Mouse (Mus musculus) macrophage (primary cell): ENCODE data around the gene 1110051M20Rik. TPM values are rescaled to one million over a fixed set of nuclear protein-coding genes. Genes with fewer than 3 reads are reported as not detected.

Source experiments
- H3K27ac ChIP-seq: fragments of 350-480 bp; formaldehyde crosslinking; 2 replicates; pipeline ENCODE4 v1.9.0; 2021
- H3K36me3 ChIP-seq: fragments of 350-480 bp; formaldehyde crosslinking; 2 replicates; pipeline ENCODE4 v1.9.0; 2021; ENCODE audit errors: inconsistent target
- H3K4me3 ChIP-seq: fragments of 350-480 bp; formaldehyde crosslinking; 2 replicates; pipeline ENCODE4 v1.9.0; 2021; ENCODE audit errors: inconsistent target
- H3K79me2 ChIP-seq: fragments of 350-480 bp; formaldehyde crosslinking; 2 replicates; pipeline ENCODE4 v1.9.0; 2021; ENCODE audit errors: inconsistent target
- WGBS: methylation state at CpG from one replicate; pipeline ENCODE4 v1.1.7; 2026; ENCODE audit warnings: inconsistent platforms; ENCODE audit not compliant: missing documents; 5-methylcytosine and 5-hydroxymethylcytosine counted together
- polyA plus RNA-seq: library from polyadenylated mRNA; stranded (reverse); fragments of 250-400 nt; gene quantifications from 3 replicates; pipeline ENCODE4 v1.2.4, GENCODE M21; 2018; ENCODE audit warnings: inconsistent platforms

Gene 1110051M20Rik
- polyA plus RNA-seq, 1 experiment from 2014 or later: 5.0 TPM

- H3K27ac ChIP-seq: no peak overlapping the region
- WGBS: 92% methylated on average over 3 of the region's 3 CpGs
- H3K4me3 ChIP-seq: no peak overlapping the region
- no peaks in the 10 kb centered on the region for H3K36me3 ChIP-seq
- H3K79me2 ChIP-seq: no peaks in the 10 kb centered on the region
Observed at GRCm38 (mm10) chr2:91465934-91466333, 21.4 kb upstream of the 1110051M20Rik start.

GRCm38 (mm10) chr2:91462681-91463080, 18.2 kb upstream of the 1110051M20Rik start:
- WGBS: 76% methylated on average over 12 of the region's 12 CpGs
- no peaks in the 10 kb centered on the region for H3K36me3 ChIP-seq
- no peak overlapping the region for H3K27ac ChIP-seq
- H3K4me3 ChIP-seq: no peak overlapping the region
- H3K79me2 ChIP-seq: no peaks in the 10 kb centered on the region

- Histone ChIP-seq H3K27ac (no peak overlapping the region), H3K79me2 (no peaks in the 10 kb centered on the region), H3K4me3 (no peak overlapping the region), H3K36me3 (no peaks in the 10 kb centered on the region)
- WGBS: 91% methylated on average over 2 of the region's 2 CpGs
Observed at GRCm38 (mm10) chr2:91462196-91462595, 17.7 kb upstream of the 1110051M20Rik start.

- Histone ChIP-seq H3K79me2 (no peaks in the 10 kb centered on the region), H3K27ac (no peak overlapping the region), H3K36me3 (no peaks in the 10 kb centered on the region), H3K4me3 (no peak overlapping the region)
- 100% methylated on average over 3 of the region's 3 CpGs for WGBS
Observed at GRCm38 (mm10) chr2:91461341-91461740, 16.8 kb upstream of the 1110051M20Rik start.

- 88% methylated on average over 7 of the region's 7 CpGs for WGBS
- H3K36me3 ChIP-seq: no peaks in the 10 kb centered on the region
- H3K4me3 ChIP-seq: no peak overlapping the region
- no peak overlapping the region for H3K27ac ChIP-seq
- H3K79me2 ChIP-seq: no peaks in the 10 kb centered on the region
Observed at GRCm38 (mm10) chr2:91460771-91461170, 16.3 kb upstream of the 1110051M20Rik start.

- Histone ChIP-seq H3K4me3 (no peak overlapping the region), H3K79me2 (no peaks in the 10 kb centered on the region), H3K36me3 (no peaks in the 10 kb centered on the region), H3K27ac (no peak overlapping the region)
- 81% methylated on average over 5 of the region's 6 CpGs for WGBS
Observed at GRCm38 (mm10) chr2:91460076-91460475, 15.6 kb upstream of the 1110051M20Rik start.

- H3K36me3 ChIP-seq: no peaks in the 10 kb centered on the region
- H3K4me3 ChIP-seq: peak overlapping the region; percentile 12; the same call in 1 of the 2 replicates
- no peaks in the 10 kb centered on the region for H3K79me2 ChIP-seq
- no peak overlapping the region for H3K27ac ChIP-seq
- under 1% methylated on average over 32 of the region's 32 CpGs for WGBS
Observed at GRCm38 (mm10) chr2:91458673-91459391, 14.3 kb upstream of the 1110051M20Rik start.

GRCm38 (mm10) chr2:91458252-91458672, 13.8 kb upstream of the 1110051M20Rik start:
- WGBS: under 1% methylated on average over 21 of the region's 21 CpGs
- Histone ChIP-seq H3K36me3 (no peaks in the 10 kb centered on the region), H3K27ac (no peak overlapping the region), H3K4me3 (peak overlapping the region; percentile 12; the same call in 1 of the 2 replicates), H3K79me2 (no peaks in the 10 kb centered on the region)

- peak overlapping the region; percentile 12; the same call in 1 of the 2 replicates for H3K4me3 ChIP-seq
- H3K36me3 ChIP-seq: no peaks in the 10 kb centered on the region
- no peak overlapping the region for H3K27ac ChIP-seq
- H3K79me2 ChIP-seq: no peaks in the 10 kb centered on the region
- WGBS: under 1% methylated on average over 44 of the region's 45 CpGs
Observed at GRCm38 (mm10) chr2:91457656-91458251, 13.2 kb upstream of the 1110051M20Rik start.

- WGBS: under 1% methylated on average over 26 of the region's 36 CpGs
- Histone ChIP-seq H3K27ac (no peak within 1 kb of the TSS), H3K4me3 (peak within 1 kb of the TSS; percentile 12; the same call in 1 of the 2 replicates), H3K36me3 (no peaks in the 10 kb centered on the region), H3K79me2 (no peaks in the 10 kb centered on the region)
Observed at GRCm38 (mm10) chr2:91457259-91457655, 12.8 kb upstream of the 1110051M20Rik start, which contains the start of gene Lrp4. Gene Lrp4 (plus strand): TSS chr2:91457511.

- no peak overlapping the region for H3K4me3 ChIP-seq
- no peaks in the 10 kb centered on the region for H3K79me2 ChIP-seq
- H3K27ac ChIP-seq: no peak overlapping the region
- 77% methylated on average over 9 of the region's 9 CpGs for WGBS
- H3K36me3 ChIP-seq: no peaks in the 10 kb centered on the region
Observed at GRCm38 (mm10) chr2:91456491-91457100, 12.1 kb upstream of the 1110051M20Rik start.

GRCm38 (mm10) chr2:91455826-91456225, 11.3 kb upstream of the 1110051M20Rik start:
- no peaks in the 10 kb centered on the region for H3K79me2 ChIP-seq
- no peak overlapping the region for H3K27ac ChIP-seq
- 9% methylated on average over 4 of the region's 4 CpGs for WGBS
- no peak overlapping the region for H3K4me3 ChIP-seq
- H3K36me3 ChIP-seq: no peaks in the 10 kb centered on the region

- Histone ChIP-seq H3K27ac (no peak overlapping the region), H3K36me3 (no peaks in the 10 kb centered on the region), H3K4me3 (no peak overlapping the region), H3K79me2 (no peaks in the 10 kb centered on the region)
- WGBS: 97% methylated on average over 3 of the region's 3 CpGs
Observed at GRCm38 (mm10) chr2:91454434-91454833, 9.9 kb upstream of the 1110051M20Rik start.

- H3K79me2 ChIP-seq: no peaks in the 10 kb centered on the region
- WGBS: 65% methylated on average over 8 of the region's 9 CpGs
- H3K27ac ChIP-seq: no peak overlapping the region
- no peak overlapping the region for H3K4me3 ChIP-seq
- no peaks in the 10 kb centered on the region for H3K36me3 ChIP-seq
Observed at GRCm38 (mm10) chr2:91453231-91454075, 8.9 kb upstream of the 1110051M20Rik start.
